Mouse (Mus musculus): ENCODE data around the gene Gm17018. TPM values are rescaled to one million over a fixed set of nuclear protein-coding genes. Genes with fewer than 3 reads are reported as not detected.

The Gm17018 gene
- polyA plus RNA-seq, 1 experiment, result 16.3 TPM

GRCm38 (mm10) chr19:45549128-45549915, 11.1 kb upstream of the Gm17018 start:
- peak; percentile 13 for DNase-seq
- TF ChIP-seq POLR2A (IDR thresholded peaks at IDR 0.05; ENCODE audit: low read depth, low read length), result no peak
- TF ChIP-seq CTCF (conservative IDR thresholded peaks at IDR 0.05; ENCODE audit: insufficient read depth, insufficient read length, low read depth, low read length), result no peak
- Histone ChIP-seq H3K4me1 (ENCODE audit: control insufficient read depth, insufficient read depth, low read length) (no peaks in the 10 kb centered on the region), H3K4me3 (ENCODE audit: insufficient read depth, low read depth, low read length) (no peak overlapping the region), H3K36me3 (ENCODE audit: control insufficient read depth, insufficient read depth, low read length) (no peaks in the 10 kb centered on the region), H3K27me3 (replicated peaks; ENCODE audit: control insufficient read depth, insufficient read depth, low read length) (no peaks in the 10 kb centered on the region), H3K27ac (ENCODE audit: insufficient read depth, low read depth, low read length) (no peak overlapping the region)
- 54% methylated on average over 23 of the region's 23 CpGs for WGBS

- H3K27ac ChIP-seq (ENCODE audit: insufficient read depth, low read depth, low read length), result no peak overlapping the region
- no peaks in the 10 kb centered on the region for H3K27me3 ChIP-seq (replicated peaks; ENCODE audit: control insufficient read depth, insufficient read depth, low read length)
- no peaks in the 10 kb centered on the region for H3K36me3 ChIP-seq (ENCODE audit: control insufficient read depth, insufficient read depth, low read length)
- DNase-seq, result no peak
- H3K4me3 ChIP-seq (ENCODE audit: insufficient read depth, low read depth, low read length), result no peak overlapping the region
- TF ChIP-seq CTCF (conservative IDR thresholded peaks at IDR 0.05; ENCODE audit: insufficient read depth, insufficient read length, low read depth, low read length), result no peak
- no peak for TF ChIP-seq POLR2A (IDR thresholded peaks at IDR 0.05; ENCODE audit: low read depth, low read length)
- H3K4me1 ChIP-seq (ENCODE audit: control insufficient read depth, insufficient read depth, low read length), result no peaks in the 10 kb centered on the region
- WGBS, result 69% methylated on average over 4 of the region's 4 CpGs
Measured at GRCm38 (mm10) chr19:45549948-45550347, 10.5 kb upstream of the Gm17018 start.

GRCm38 (mm10) chr19:45552187-45552586, 8.2 kb upstream of the Gm17018 start:
- Histone ChIP-seq H3K4me3 (ENCODE audit: insufficient read depth, low read depth, low read length) (no peak overlapping the region), H3K27me3 (replicated peaks; ENCODE audit: control insufficient read depth, insufficient read depth, low read length) (no peaks in the 10 kb centered on the region), H3K27ac (ENCODE audit: insufficient read depth, low read depth, low read length) (no peak overlapping the region), H3K36me3 (ENCODE audit: control insufficient read depth, insufficient read depth, low read length) (no peaks in the 10 kb centered on the region), H3K4me1 (ENCODE audit: control insufficient read depth, insufficient read depth, low read length) (no peaks in the 10 kb centered on the region)
- TF ChIP-seq POLR2A (IDR thresholded peaks at IDR 0.05; ENCODE audit: low read depth, low read length) (no peak), CTCF (conservative IDR thresholded peaks at IDR 0.05; ENCODE audit: insufficient read depth, insufficient read length, low read depth, low read length) (no peak)
- no peak for DNase-seq
- WGBS, result 48% methylated on average over 6 of the region's 6 CpGs

- Histone ChIP-seq H3K27ac (ENCODE audit: insufficient read depth, low read depth, low read length) (no peak overlapping the region), H3K4me3 (ENCODE audit: insufficient read depth, low read depth, low read length) (no peak overlapping the region), H3K36me3 (ENCODE audit: control insufficient read depth, insufficient read depth, low read length) (no peaks in the 10 kb centered on the region), H3K27me3 (replicated peaks; ENCODE audit: control insufficient read depth, insufficient read depth, low read length) (no peaks in the 10 kb centered on the region), H3K4me1 (ENCODE audit: control insufficient read depth, insufficient read depth, low read length) (no peaks in the 10 kb centered on the region)
- no peak for TF ChIP-seq CTCF (conservative IDR thresholded peaks at IDR 0.05; ENCODE audit: insufficient read depth, insufficient read length, low read depth, low read length)
- no peak for TF ChIP-seq POLR2A (IDR thresholded peaks at IDR 0.05; ENCODE audit: low read depth, low read length)
- no peak for DNase-seq
- WGBS, result 95% methylated on average over 11 of the region's 11 CpGs
Measured at GRCm38 (mm10) chr19:45554136-45554535, 6.3 kb upstream of the Gm17018 start.

- Histone ChIP-seq H3K4me3 (ENCODE audit: insufficient read depth, low read depth, low read length) (no peak overlapping the region), H3K27me3 (replicated peaks; ENCODE audit: control insufficient read depth, insufficient read depth, low read length) (no peaks in the 10 kb centered on the region), H3K36me3 (ENCODE audit: control insufficient read depth, insufficient read depth, low read length) (no peaks in the 10 kb centered on the region), H3K27ac (ENCODE audit: insufficient read depth, low read depth, low read length) (no peak overlapping the region), H3K4me1 (ENCODE audit: control insufficient read depth, insufficient read depth, low read length) (no peaks in the 10 kb centered on the region)
- 60% methylated on average over 15 of the region's 15 CpGs for WGBS
- no peak for DNase-seq
- TF ChIP-seq POLR2A (IDR thresholded peaks at IDR 0.05; ENCODE audit: low read depth, low read length) (no peak), CTCF (conservative IDR thresholded peaks at IDR 0.05; ENCODE audit: insufficient read depth, insufficient read length, low read depth, low read length) (no peak)
Measured at GRCm38 (mm10) chr19:45565925-45566715, 5.7 kb downstream of the Gm17018 start.

GRCm38 (mm10) chr19:45567367-45567766, 7.0 kb downstream of the Gm17018 start:
- no peak overlapping the region for H3K27ac ChIP-seq (ENCODE audit: insufficient read depth, low read depth, low read length)
- TF ChIP-seq CTCF (conservative IDR thresholded peaks at IDR 0.05; ENCODE audit: insufficient read depth, insufficient read length, low read depth, low read length) (no peak), POLR2A (IDR thresholded peaks at IDR 0.05; ENCODE audit: low read depth, low read length) (no peak)

GRCm38 (mm10) chr19:45573033-45573432, 12.6 kb downstream of the Gm17018 start:
- no peak for TF ChIP-seq POLR2A (IDR thresholded peaks at IDR 0.05; ENCODE audit: low read depth, low read length)
- TF ChIP-seq CTCF (conservative IDR thresholded peaks at IDR 0.05; ENCODE audit: insufficient read depth, insufficient read length, low read depth, low read length), result no peak
- 82% methylated on average over 6 of the region's 6 CpGs for WGBS
- H3K4me1 ChIP-seq (ENCODE audit: control insufficient read depth, insufficient read depth, low read length), result no peaks in the 10 kb centered on the region
- H3K36me3 ChIP-seq (ENCODE audit: control insufficient read depth, insufficient read depth, low read length), result no peaks in the 10 kb centered on the region
- no peak for DNase-seq
- no peak overlapping the region for H3K27ac ChIP-seq (ENCODE audit: insufficient read depth, low read depth, low read length)
- no peak overlapping the region for H3K4me3 ChIP-seq (ENCODE audit: insufficient read depth, low read depth, low read length)
- H3K27me3 ChIP-seq (replicated peaks; ENCODE audit: control insufficient read depth, insufficient read depth, low read length), result no peaks in the 10 kb centered on the region

More at GRCm38 (mm10) chr19:45567367-45567766, 7.0 kb downstream of the Gm17018 start:
- WGBS, result 88% methylated on average over 14 of the region's 14 CpGs
- no peak overlapping the region for H3K4me3 ChIP-seq (ENCODE audit: insufficient read depth, low read depth, low read length)
- no peaks in the 10 kb centered on the region for H3K36me3 ChIP-seq (ENCODE audit: control insufficient read depth, insufficient read depth, low read length)
- no peaks in the 10 kb centered on the region for H3K4me1 ChIP-seq (ENCODE audit: control insufficient read depth, insufficient read depth, low read length)
- DNase-seq, result no peak
- H3K27me3 ChIP-seq (replicated peaks; ENCODE audit: control insufficient read depth, insufficient read depth, low read length), result no peaks in the 10 kb centered on the region
